In genomic region chr11:3132001-3132400, GRCm38 (mm10) we compare ENCODE assay signal across 8 mouse cellular contexts.
DNase-seq lines count a peak whose midpoint lies in the region; ATAC-seq and TF ChIP-seq lines count a peak whose summit lies in the region.
"Not testable (repeated sequence)": the region's sequence is repeated elsewhere in the genome, so short reads cannot be mapped to it uniquely, and the experiment has no call there.

No protein-coding gene starts in this region.

- H3K36me3 ChIP-seq in liver, embryonic 12.5 days = peaks cover 13% of the 10 kb centered on the region
- H3K36me3 ChIP-seq in midbrain, postnatal 0 days (ENCODE audit: insufficient read depth, low read length); stomach, embryonic 15.5 days: not testable (repeated sequence)

- not testable (repeated sequence) for H3K4me2 ChIP-seq in liver, embryonic 12.5 days; midbrain, postnatal 0 days (ENCODE audit: low read depth, low read length, poor library complexity, severe bottlenecking); stomach, embryonic 15.5 days

- peak; percentile 14 for ATAC-seq in liver, embryonic 12.5 days
- ATAC-seq in midbrain, postnatal 0 days (ENCODE audit: low FRiP score) = peak; percentile 25
- peak; percentile 14 for ATAC-seq in stomach, embryonic 15.5 days (ENCODE audit: insufficient read depth, low FRiP score, low read depth)

- H3K4me1 ChIP-seq in liver, embryonic 12.5 days; midbrain, postnatal 0 days (ENCODE audit: insufficient read depth, low read length); stomach, embryonic 15.5 days: not testable (repeated sequence)

- not testable (repeated sequence) for H3K27ac ChIP-seq in liver, embryonic 12.5 days; midbrain, postnatal 0 days (ENCODE audit: low read depth, low read length); stomach, embryonic 15.5 days

- not testable (repeated sequence) for TF ChIP-seq CTCF in midbrain, postnatal 0 days (IDR thresholded peaks at IDR 0.05)

- H3K9me3 ChIP-seq in liver, embryonic 12.5 days (replicated peaks) = peaks cover 14% of the 10 kb centered on the region
- peaks cover 17% of the 10 kb centered on the region for H3K9me3 ChIP-seq in midbrain, postnatal 0 days (ENCODE audit: low read length)
- not testable (repeated sequence) for H3K9me3 ChIP-seq in stomach, embryonic 15.5 days

- H3K27me3 ChIP-seq in liver, embryonic 12.5 days (replicated peaks); midbrain, postnatal 0 days (ENCODE audit: insufficient read depth, low read length); stomach, embryonic 15.5 days (replicated peaks): not testable (repeated sequence)

- peak; percentile 50 to 55 for DNase-seq in B cell, adult 2 months
- DNase-seq in cerebellum, adult 9-11 months = peak; percentile 84
- DNase-seq in frontal cortex, postnatal 25 days (ENCODE audit: low spot score in 2 of 2) = peak; percentile 73 to 83
- DNase-seq in heart, postnatal 25 days (ENCODE audit: low spot score) = peak; percentile 78
- DNase-seq in kidney, postnatal 36 days = peak; percentile 32 to 56
- DNase-seq in midbrain, postnatal 0 days (ENCODE audit: low spot score) = not testable (repeated sequence)

- 82% methylated on average over 10 of the region's 10 CpGs for WGBS in liver, embryonic 12.5 days (ENCODE audit: insufficient replicate concordance)
- WGBS in midbrain, postnatal 0 days = 94% methylated on average over 8 of the region's 10 CpGs
- WGBS in stomach, embryonic 15.5 days = 91% methylated on average over 10 of the region's 10 CpGs

- intact Hi-C loops in heart, postnatal 25 days (cut with DNase I) = not testable (repeated sequence)

- not testable (repeated sequence) for H3K9ac ChIP-seq in liver, embryonic 12.5 days; midbrain, postnatal 0 days (replicated peaks; ENCODE audit: low read length, poor library complexity, severe bottlenecking); stomach, embryonic 15.5 days

- not testable (repeated sequence) for H3K4me3 ChIP-seq in liver, embryonic 12.5 days; midbrain, postnatal 0 days (ENCODE audit: low read depth, low read length); stomach, embryonic 15.5 days (replicated peaks)
